Mouse (Mus musculus): ENCODE results near the gene Hoxd10. TPM values are rescaled to one million over a fixed set of nuclear protein-coding genes. Genes with fewer than 3 reads are reported as not detected.

Hoxd10 gene
- polyA plus RNA-seq, 1 experiment from 2014 or later, result 0.34 TPM

DNA sequence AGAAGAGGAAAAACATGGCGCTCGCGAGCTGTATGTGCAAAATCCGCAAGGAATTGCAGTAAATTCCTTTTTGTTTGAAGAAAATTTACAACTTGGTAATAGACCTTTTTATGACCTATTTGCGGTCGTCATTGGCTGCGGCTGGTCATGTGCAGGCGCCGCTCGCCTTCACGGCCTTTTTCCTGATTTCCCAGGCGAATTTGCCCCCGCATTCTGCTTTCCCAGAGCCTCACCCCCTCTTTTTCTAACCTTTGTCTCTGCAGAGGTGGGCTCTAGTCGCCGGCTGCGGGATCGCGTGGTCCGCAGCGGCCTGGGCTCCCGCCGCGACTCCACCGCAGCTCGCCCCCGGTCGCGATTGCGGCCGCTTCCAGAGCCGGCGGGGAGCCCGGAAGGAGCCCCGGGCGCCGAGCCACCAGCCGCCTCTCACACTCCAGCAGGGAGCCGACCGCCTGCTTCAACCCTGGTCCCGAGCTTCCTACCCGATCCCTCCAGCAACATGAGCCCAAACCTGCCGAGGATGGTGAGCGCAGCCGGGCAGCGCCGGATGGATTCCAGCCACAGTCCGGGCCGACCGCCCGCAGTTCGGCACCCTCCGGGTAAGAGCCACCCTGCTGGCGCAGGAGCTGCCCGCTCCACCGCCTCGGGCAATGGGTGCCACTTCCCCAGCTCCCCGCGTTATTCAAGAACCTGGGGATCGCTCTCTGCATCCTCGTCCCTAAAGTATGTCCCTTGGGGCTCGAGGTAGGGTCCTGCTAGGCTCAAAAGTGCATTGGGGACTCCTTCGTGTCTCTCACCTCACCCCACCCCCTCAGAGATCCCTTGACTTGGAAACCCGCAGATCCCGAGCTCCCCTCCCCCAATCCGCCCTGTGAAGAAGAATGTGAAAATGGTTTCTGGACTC, 20.2 kb downstream of the Hoxd10 start, which contains the start of the genes Hoxd3 and Hoxd4:
TSS of gene Hoxd3 (plus strand) at position 207 of the 901 bp plus-strand sequence.
TSS of gene Hoxd4 (plus strand) at position 209 of the 901 bp plus-strand sequence.
- H3K9me3 ChIP-seq, result no peaks in the 10 kb centered on the region
- WGBS, result under 1% methylated on average over 65 of the region's 65 CpGs
- ATAC-seq (ENCODE audit: borderline replicate concordance, extremely low read depth, low FRiP score, low TSS enrichment), result peak; percentile 33; the same call in 1 of the 2 replicates
- peak within 1 kb of the TSS; percentile 41 for H3K4me2 ChIP-seq
- no peak within 1 kb of the TSS for H3K9ac ChIP-seq
- H3K4me1 ChIP-seq, result peaks cover 16% of the 10 kb centered on the region; the same call in 1 of the 2 replicates
- peak within 1 kb of the TSS; percentile 16 for H3K4me3 ChIP-seq
- no peak within 1 kb of the TSS for H3K27ac ChIP-seq
- H3K27me3 ChIP-seq, result peaks cover 99% of the 10 kb centered on the region
- no peaks in the 10 kb centered on the region for H3K36me3 ChIP-seq

DNA sequence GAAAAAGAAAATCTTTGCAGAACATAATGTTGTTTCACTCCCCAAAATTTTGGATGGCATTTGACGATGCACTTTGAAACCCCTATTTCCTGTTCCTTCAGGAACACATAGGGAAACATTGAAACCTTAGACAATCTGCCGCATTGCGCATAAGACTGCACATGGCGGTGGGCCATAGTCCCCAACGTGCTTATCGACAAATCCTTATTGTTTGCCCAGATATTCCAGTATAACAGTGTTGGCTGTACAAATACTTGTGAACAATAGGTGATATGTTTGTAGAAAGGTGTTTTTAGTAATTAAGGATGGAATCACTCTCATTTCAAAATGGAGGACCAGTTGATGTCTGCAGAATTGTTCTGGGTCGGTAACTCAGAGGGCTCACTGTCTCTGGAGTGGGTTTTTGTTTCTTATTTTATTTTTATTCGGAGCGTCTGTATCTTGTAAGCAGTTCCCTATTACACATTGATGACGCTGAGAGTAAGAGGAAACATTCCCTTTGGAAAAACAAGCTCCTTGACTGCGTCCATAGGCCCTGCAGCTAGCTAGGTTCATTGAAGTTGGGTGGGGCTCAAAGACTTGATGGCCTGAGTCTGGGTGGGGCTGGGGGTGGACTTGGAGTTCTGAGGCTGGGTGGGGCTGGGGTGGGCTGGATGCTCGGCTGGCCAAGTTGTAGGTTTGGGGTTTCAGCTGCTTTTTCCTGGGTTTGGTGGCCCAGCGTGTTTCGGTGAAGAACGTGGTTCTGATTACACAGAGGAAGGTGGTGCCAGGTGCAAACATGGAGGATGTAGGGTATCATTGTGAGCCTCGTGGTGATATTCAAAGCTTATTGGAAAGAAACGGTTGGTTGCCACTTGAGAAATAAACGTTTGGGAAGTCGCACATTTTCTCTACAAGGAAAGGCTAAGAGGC, 21.8 kb downstream of the Hoxd10 start:
- Histone ChIP-seq H3K36me3 (no peaks in the 10 kb centered on the region), H3K9ac (no peak overlapping the region), H3K4me3 (no peak overlapping the region), H3K27ac (no peak overlapping the region), H3K4me2 (no peak overlapping the region), H3K9me3 (no peaks in the 10 kb centered on the region), H3K4me1 (peaks cover 16% of the 10 kb centered on the region; the same call in 1 of the 2 replicates), H3K27me3 (peaks cover 99% of the 10 kb centered on the region)
- 7% methylated on average over 19 of the region's 19 CpGs for whole genome bisulfite sequencing
- no peak for ATAC-seq (ENCODE audit: borderline replicate concordance, extremely low read depth, low FRiP score, low TSS enrichment)

DNA sequence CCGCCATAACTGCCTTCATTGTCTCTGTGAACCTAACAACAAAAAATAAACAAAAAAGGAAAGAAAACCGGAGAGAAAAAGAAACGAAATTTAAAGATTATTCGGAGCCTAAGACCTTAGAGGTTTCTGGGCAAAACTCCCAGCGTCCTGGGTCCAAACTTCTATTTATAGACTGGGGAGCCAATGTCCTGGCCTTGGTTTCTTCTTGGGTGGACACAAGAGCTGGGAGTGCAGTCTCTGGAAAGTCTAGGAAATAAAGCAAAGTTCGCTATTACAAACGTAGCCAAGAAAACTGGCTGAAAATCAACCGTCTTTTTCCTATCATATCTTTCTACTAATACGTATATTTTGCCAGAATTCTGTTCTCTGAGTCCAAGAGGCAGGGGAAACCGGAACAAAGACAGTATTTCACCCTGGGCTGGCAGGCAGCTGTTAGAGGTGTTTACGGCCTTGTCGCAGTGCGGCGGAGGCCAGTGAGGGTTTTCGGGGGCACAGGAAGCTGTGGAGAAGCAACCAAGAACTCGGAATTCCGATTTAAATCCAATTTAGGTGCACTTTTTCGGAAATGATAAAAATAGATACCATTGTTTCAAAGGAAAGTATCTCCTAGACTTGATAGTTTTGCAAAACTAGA, 22.5 kb downstream of the Hoxd10 start:
- no peak overlapping the region for H3K27ac ChIP-seq

DNA sequence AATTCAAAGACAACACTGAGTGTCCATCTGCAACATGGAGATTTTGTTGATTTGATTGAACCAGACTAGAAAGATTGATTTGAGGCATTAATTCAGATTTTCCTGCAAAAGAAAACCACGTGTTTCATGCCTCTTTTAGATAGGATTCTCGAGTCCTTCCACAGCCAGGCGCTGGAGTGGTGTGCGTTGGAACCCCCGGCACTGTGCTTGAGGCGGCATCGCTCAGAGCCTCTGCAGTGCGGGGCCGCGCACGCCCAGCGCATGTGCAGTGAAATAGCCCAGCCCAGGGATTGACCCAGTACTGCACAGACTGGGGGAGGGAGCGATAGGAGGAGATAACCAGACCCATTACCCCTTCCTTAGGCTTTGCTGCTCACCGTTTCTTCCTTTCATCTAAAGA, 23.2 kb downstream of the Hoxd10 start:
- H3K4me1 ChIP-seq, result peaks cover 16% of the 10 kb centered on the region; the same call in 1 of the 2 replicates
- no peak for ATAC-seq (ENCODE audit: borderline replicate concordance, extremely low read depth, low FRiP score, low TSS enrichment)
- H3K9ac ChIP-seq, result no peak overlapping the region
- H3K4me3 ChIP-seq, result no peak overlapping the region
- 2% methylated on average over 14 of the region's 14 CpGs for WGBS
- peaks cover 99% of the 10 kb centered on the region for H3K27me3 ChIP-seq
- H3K9me3 ChIP-seq, result no peaks in the 10 kb centered on the region
- H3K27ac ChIP-seq, result no peak overlapping the region
- no peaks in the 10 kb centered on the region for H3K36me3 ChIP-seq
- no peak overlapping the region for H3K4me2 ChIP-seq

More for the DNA sequence above, 22.5 kb downstream of the Hoxd10 start:
- no peak overlapping the region for H3K4me3 ChIP-seq
- no peak overlapping the region for H3K4me2 ChIP-seq
- WGBS, result 5% methylated on average over 18 of the region's 18 CpGs
- H3K9ac ChIP-seq, result no peak overlapping the region
- H3K9me3 ChIP-seq, result no peaks in the 10 kb centered on the region
- H3K36me3 ChIP-seq, result no peaks in the 10 kb centered on the region
- peaks cover 16% of the 10 kb centered on the region; the same call in 1 of the 2 replicates for H3K4me1 ChIP-seq
- peaks cover 99% of the 10 kb centered on the region for H3K27me3 ChIP-seq
- ATAC-seq (ENCODE audit: borderline replicate concordance, extremely low read depth, low FRiP score, low TSS enrichment), result no peak

DNA sequence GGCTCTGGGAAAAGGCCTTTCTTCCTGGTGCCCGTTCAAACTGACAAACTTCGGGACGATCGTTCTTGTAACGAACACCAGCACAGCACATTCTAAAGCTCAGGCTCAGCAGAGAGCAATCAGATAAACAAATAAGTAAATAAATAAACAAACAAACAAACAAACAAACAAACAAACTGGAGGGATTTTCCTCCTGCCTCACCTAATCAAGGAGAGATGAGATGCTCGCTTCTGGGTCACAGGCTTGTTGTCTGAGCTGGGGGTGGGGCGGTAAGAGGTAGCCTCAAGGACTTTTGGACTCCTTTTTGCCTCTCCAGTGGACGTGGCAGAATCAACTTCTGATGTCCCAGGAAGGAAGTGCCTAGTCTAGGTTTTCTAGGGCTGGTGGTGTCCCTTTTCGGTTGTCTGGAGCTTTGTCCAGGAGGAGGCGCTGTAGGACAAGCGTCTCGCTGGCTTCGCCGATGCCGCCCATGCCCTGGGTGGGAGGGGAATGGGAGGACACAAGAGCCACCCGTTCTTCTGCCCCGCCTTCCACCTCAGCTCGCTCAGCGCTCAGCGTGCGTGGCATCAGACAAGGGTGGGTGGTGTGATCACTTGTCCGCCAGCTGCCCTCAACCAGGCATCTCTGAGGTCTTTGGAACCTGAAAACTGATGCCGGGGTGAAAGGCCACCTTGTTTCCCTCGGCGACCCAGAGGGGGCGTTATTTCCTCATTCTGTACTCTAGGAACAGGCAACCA, 23.9 kb downstream of the Hoxd10 start:
- H3K27me3 ChIP-seq, result peaks cover 99% of the 10 kb centered on the region
- peaks cover 16% of the 10 kb centered on the region; the same call in 1 of the 2 replicates for H3K4me1 ChIP-seq
- WGBS, result 3% methylated on average over 26 of the region's 26 CpGs
- H3K36me3 ChIP-seq, result no peaks in the 10 kb centered on the region
- peak overlapping the region; percentile 51 for H3K4me2 ChIP-seq
- no peak overlapping the region for H3K27ac ChIP-seq
- no peak overlapping the region for H3K9ac ChIP-seq
- peak overlapping the region; percentile 22; the same call in 1 of the 2 replicates for H3K4me3 ChIP-seq
- H3K9me3 ChIP-seq, result no peaks in the 10 kb centered on the region
- ATAC-seq (ENCODE audit: borderline replicate concordance, extremely low read depth, low FRiP score, low TSS enrichment), result peak; percentile 67; the same call in 1 of the 2 replicates

DNA sequence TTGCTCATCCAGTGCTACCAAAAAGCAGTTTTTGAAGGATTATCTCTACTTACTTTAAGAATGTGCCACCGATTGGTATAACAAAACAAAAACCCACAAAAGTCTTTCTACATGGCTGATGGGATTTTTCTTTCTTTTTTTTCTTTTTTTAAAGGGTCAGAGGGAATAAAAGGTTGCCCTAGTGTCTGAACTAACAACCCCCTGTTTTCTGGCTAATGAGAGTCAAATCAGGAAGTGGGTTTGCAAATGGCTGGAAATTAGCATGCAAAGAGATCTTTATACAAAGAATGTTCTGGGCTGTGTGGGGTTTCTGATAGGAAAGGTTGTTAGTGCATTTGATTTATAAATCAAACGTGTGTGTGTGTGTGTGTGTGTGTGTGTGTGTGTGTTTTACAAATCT, 28.7 kb downstream of the Hoxd10 start:
- H3K4me2 ChIP-seq, result no peak overlapping the region
- WGBS, result 12% methylated on average over 2 of the region's 2 CpGs

DNA sequence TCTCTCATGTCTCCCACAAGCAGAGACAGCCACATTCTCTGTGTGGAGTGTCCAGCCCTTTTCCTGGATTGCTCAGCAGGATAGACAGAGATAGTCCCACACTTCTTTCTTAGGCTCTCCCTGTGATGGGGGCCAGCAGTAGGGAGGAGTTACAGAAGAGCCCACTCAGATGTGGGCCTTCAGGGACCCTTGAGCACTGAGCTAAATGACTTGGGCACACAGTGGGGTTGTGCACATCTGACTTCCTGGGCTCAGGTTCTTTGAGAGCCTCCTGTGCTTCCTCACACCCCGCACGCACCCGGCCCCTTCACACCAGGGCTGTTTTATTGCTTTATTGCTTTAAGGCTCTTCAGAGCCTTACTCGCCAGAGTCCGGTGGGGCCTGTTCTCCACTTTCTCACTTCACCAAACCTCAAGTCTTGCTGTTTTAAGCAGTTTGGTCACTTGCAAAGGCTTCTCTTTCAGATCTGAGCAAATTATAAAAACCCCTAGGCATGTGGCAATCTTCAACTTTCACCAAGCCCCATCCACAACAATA, 29.3 kb downstream of the Hoxd10 start:
- no peak overlapping the region for H3K4me2 ChIP-seq
- no peak overlapping the region for H3K4me3 ChIP-seq
- WGBS, result 14% methylated on average over 5 of the region's 5 CpGs
- no peak overlapping the region for H3K27ac ChIP-seq
- no peaks in the 10 kb centered on the region for H3K9me3 ChIP-seq
- H3K27me3 ChIP-seq, result peaks cover 100% of the 10 kb centered on the region
- H3K4me1 ChIP-seq, result peaks cover under 1% of the 10 kb centered on the region; the same call in 1 of the 2 replicates
- H3K36me3 ChIP-seq, result no peaks in the 10 kb centered on the region
- no peak for ATAC-seq (ENCODE audit: borderline replicate concordance, extremely low read depth, low FRiP score, low TSS enrichment)
- H3K9ac ChIP-seq, result no peak overlapping the region

More for the DNA sequence above, 28.7 kb downstream of the Hoxd10 start:
- H3K4me1 ChIP-seq, result peaks cover 6% of the 10 kb centered on the region; the same call in 1 of the 2 replicates
- H3K9me3 ChIP-seq, result no peaks in the 10 kb centered on the region
- H3K27ac ChIP-seq, result no peak overlapping the region
- no peak overlapping the region for H3K9ac ChIP-seq
- peaks cover 100% of the 10 kb centered on the region for H3K27me3 ChIP-seq
- no peak overlapping the region for H3K4me3 ChIP-seq
- no peaks in the 10 kb centered on the region for H3K36me3 ChIP-seq
- ATAC-seq (ENCODE audit: borderline replicate concordance, extremely low read depth, low FRiP score, low TSS enrichment), result no peak

DNA sequence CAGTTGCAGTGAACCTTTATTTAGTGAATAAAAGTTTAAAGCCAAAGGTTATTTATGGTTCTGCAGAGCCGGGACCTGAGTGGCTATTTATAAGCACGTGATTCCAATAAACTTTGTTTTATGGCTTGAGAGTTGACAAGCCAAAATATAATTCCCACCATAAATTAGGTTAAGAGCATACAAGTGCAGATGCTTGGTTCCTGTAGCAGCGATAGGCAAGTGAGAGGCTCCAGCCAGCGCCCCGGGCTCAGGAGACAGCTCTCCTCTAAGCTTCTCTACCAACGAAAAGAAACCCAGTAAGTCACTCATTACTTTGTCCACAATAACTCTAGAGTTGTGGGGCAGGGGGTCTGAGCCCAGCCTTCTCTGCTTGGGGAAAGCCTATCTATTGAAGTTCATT, 30.2 kb downstream of the Hoxd10 start:
- 9% methylated on average over 6 of the region's 6 CpGs for WGBS
- no peaks in the 10 kb centered on the region for H3K36me3 ChIP-seq
- no peak for ATAC-seq (ENCODE audit: borderline replicate concordance, extremely low read depth, low FRiP score, low TSS enrichment)
- no peaks in the 10 kb centered on the region for H3K9me3 ChIP-seq
- no peak overlapping the region for H3K4me3 ChIP-seq
- H3K4me1 ChIP-seq, result no peaks in the 10 kb centered on the region
- H3K4me2 ChIP-seq, result no peak overlapping the region
- no peak overlapping the region for H3K9ac ChIP-seq
- H3K27me3 ChIP-seq, result peaks cover 100% of the 10 kb centered on the region
- H3K27ac ChIP-seq, result no peak overlapping the region

DNA sequence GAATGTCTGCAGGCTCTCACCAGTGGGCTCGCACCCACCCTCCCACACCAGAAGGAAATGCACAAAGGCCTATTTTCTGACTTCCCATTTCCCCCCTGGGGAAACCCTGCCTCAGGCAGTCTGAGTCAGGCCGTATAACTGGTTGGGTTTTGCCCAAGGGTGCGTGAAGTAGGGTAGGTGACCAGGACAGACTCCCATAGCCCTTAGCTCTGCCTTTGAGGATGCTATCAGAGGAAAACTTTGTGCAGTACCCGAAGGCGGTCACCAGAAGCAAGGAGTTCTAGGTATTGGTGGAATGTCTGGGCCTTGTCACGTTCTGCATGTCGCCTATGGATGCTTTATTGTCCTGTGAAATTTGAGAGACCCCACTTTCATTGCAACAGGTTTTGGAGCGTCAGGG, 31.2 kb downstream of the Hoxd10 start:
- Histone ChIP-seq H3K9me3 (no peaks in the 10 kb centered on the region), H3K27ac (no peak overlapping the region), H3K36me3 (no peaks in the 10 kb centered on the region), H3K27me3 (peaks cover 100% of the 10 kb centered on the region), H3K4me3 (no peak overlapping the region), H3K9ac (no peak overlapping the region), H3K4me2 (no peak overlapping the region), H3K4me1 (no peaks in the 10 kb centered on the region)
- WGBS, result 12% methylated on average over 8 of the region's 8 CpGs
- ATAC-seq (ENCODE audit: borderline replicate concordance, extremely low read depth, low FRiP score, low TSS enrichment), result no peak

DNA sequence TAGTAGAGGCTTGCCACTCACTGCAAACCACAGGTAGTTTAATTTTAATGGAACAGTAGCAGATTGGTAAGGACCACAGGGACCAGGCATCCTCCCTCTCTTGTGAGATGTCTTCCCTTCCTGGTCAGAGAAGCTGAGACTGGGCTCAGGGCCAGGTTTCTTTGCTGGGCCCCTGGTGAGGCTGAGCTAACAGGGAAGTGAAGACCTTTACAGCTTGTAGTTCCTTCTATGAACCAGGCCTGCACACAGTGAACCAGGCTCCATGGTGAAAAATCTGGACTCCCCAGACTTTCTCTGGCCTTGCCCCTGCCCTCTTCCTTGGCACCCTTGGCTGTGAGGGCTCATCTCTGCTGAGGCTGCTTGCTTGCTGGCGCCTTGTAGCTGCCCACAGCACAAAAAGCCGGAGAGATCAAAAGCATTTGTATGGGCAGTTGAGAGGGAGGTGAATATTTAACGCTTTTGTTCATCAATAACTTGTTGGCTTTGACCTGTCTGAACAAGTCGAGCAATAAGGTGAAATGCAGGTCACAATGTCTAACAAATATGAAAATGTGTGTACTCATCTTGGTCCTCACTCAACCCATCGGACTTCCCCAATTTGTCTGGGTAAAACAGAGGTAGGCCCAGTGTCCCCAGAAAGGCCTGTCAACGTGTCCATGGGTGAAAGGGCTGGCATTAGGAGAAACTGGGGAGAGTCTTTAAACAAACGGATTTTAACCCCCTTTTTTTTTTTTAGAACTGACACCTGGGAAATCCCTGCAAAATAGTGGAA, 32.7 kb downstream of the Hoxd10 start:
- ATAC-seq (ENCODE audit: borderline replicate concordance, extremely low read depth, low FRiP score, low TSS enrichment), result no peak
- 30% methylated on average over 7 of the region's 7 CpGs for WGBS
- Histone ChIP-seq H3K27ac (no peak overlapping the region), H3K4me1 (no peaks in the 10 kb centered on the region), H3K9ac (no peak overlapping the region), H3K4me3 (no peak overlapping the region), H3K36me3 (no peaks in the 10 kb centered on the region), H3K9me3 (no peaks in the 10 kb centered on the region), H3K27me3 (peaks cover 100% of the 10 kb centered on the region), H3K4me2 (no peak overlapping the region)

All from lung, embryonic 15.5 days (tissue).